Comparison of ENCODE assay signal across 16 mouse cellular contexts in genomic region chr15:99614273-99614672, GRCm38 (mm10). TPM values are rescaled to one million over a fixed set of nuclear protein-coding genes. Genes with fewer than 3 reads are reported as not detected.
A peak's percentile ranks its signal among the peaks of the same experiment; 100 is the strongest.
DNase-seq lines count a peak whose midpoint lies in the region; ATAC-seq and TF ChIP-seq lines count a peak whose summit lies in the region.
"Had no signal": no experiment of that assay in that cellular context is flagged by ENCODE, and none has a peak within 500 bp of the region (broad histone marks: within the 10 kb centered on the region; RNA-seq: fewer than 3 reads in every experiment).

No protein-coding gene starts in this region.

- no peak for DNase-seq in forebrain, postnatal 0 days
- DNase-seq in liver, embryonic 11.5 days (ENCODE audit: low spot score): no peak
- DNase-seq in liver, postnatal 0 days: no peak
- DNase-seq in midbrain, postnatal 0 days (ENCODE audit: low spot score): no peak
- no peak for DNase-seq in spleen, postnatal 4 days (ENCODE audit: low spot score in 2 of 2)
- DNase-seq: adrenal gland, adult 8-10 months; layer of hippocampus, postnatal 36 days; spleen, adult 18-20 months had no signal

- H3K4me2 ChIP-seq in forebrain, postnatal 0 days (ENCODE audit: low read depth): peak overlapping the region; percentile 15; the same call in 1 of the 2 replicates
- no peak overlapping the region for H3K4me2 ChIP-seq in forebrain, embryonic 12.5 days
- H3K4me2 ChIP-seq in liver, embryonic 11.5 days: no peak overlapping the region
- no peak overlapping the region for H3K4me2 ChIP-seq in liver, postnatal 0 days (ENCODE audit: low read depth, low read length)
- peak overlapping the region; percentile 40; the same call in 1 of the 2 replicates for H3K4me2 ChIP-seq in hindbrain, embryonic 16.5 days (ENCODE audit: low read length)
- H3K4me2 ChIP-seq in midbrain, postnatal 0 days (ENCODE audit: low read depth, low read length, poor library complexity, severe bottlenecking): no peak overlapping the region

- H3K27ac ChIP-seq in forebrain, postnatal 0 days (ENCODE audit: low read depth, low read length): peak overlapping the region; percentile 57
- no peak overlapping the region for H3K27ac ChIP-seq in forebrain, embryonic 12.5 days
- H3K27ac ChIP-seq in liver, embryonic 11.5 days (ENCODE audit: low read depth, low read length): peak overlapping the region; percentile 10; the same call in 1 of the 2 replicates
- no peak overlapping the region for H3K27ac ChIP-seq in liver, postnatal 0 days (ENCODE audit: low read depth)
- peak overlapping the region; percentile 51 for H3K27ac ChIP-seq in hindbrain, embryonic 16.5 days (ENCODE audit: low read depth, low read length)
- peak overlapping the region; percentile 27; the same call in 1 of the 2 replicates for H3K27ac ChIP-seq in midbrain, postnatal 0 days (ENCODE audit: low read depth, low read length)
- H3K27ac ChIP-seq: hindbrain, embryonic 15.5 days; kidney, postnatal 0 days had no signal

- H3K9ac ChIP-seq in forebrain, postnatal 0 days: no peak overlapping the region
- no peak overlapping the region for H3K9ac ChIP-seq in forebrain, embryonic 12.5 days
- H3K9ac ChIP-seq in liver, embryonic 11.5 days (ENCODE audit: low read depth, low read length): no peak overlapping the region
- H3K9ac ChIP-seq in liver, postnatal 0 days (replicated peaks): no peak overlapping the region
- H3K9ac ChIP-seq in hindbrain, embryonic 16.5 days (ENCODE audit: low read depth, low read length): no peak overlapping the region; the same call in 1 of the 2 replicates
- H3K9ac ChIP-seq in midbrain, postnatal 0 days (replicated peaks; ENCODE audit: low read length, poor library complexity, severe bottlenecking): no peak overlapping the region
- H3K9ac ChIP-seq: hindbrain, embryonic 15.5 days had no signal

- H3K4me1 ChIP-seq in forebrain, postnatal 0 days (ENCODE audit: insufficient read depth): peaks cover 13% of the 10 kb centered on the region
- peaks cover 22% of the 10 kb centered on the region for H3K4me1 ChIP-seq in forebrain, embryonic 12.5 days
- peaks cover 6% of the 10 kb centered on the region; the same call in 1 of the 2 replicates for H3K4me1 ChIP-seq in liver, embryonic 11.5 days (replicated peaks; ENCODE audit: control insufficient read depth, insufficient read depth, low read length)
- peaks cover 4% of the 10 kb centered on the region for H3K4me1 ChIP-seq in liver, postnatal 0 days (ENCODE audit: insufficient read depth)
- H3K4me1 ChIP-seq in hindbrain, embryonic 16.5 days (ENCODE audit: control insufficient read depth, insufficient read depth, low read depth, low read length): peaks cover 19% of the 10 kb centered on the region
- H3K4me1 ChIP-seq in midbrain, postnatal 0 days (ENCODE audit: insufficient read depth, low read length): no peaks in the 10 kb centered on the region

- no peak for ATAC-seq in forebrain, postnatal 0 days
- no peak for ATAC-seq in forebrain, embryonic 12.5 days (ENCODE audit: low FRiP score)
- ATAC-seq in liver, embryonic 11.5 days (replicated peaks; ENCODE audit: low FRiP score): no peak
- ATAC-seq in liver, postnatal 0 days: no peak
- ATAC-seq in hindbrain, embryonic 16.5 days: no peak
- no peak for ATAC-seq in midbrain, postnatal 0 days (ENCODE audit: low FRiP score)
- ATAC-seq: CD4-positive, CD25-positive, alpha-beta regulatory T cell, adult 4 months; Patski had no signal

- TF ChIP-seq EP300 in liver, postnatal 0 days (IDR thresholded peaks at IDR 0.05; ENCODE audit: low read depth): no peak

- TF ChIP-seq CTCF in forebrain, postnatal 0 days (IDR thresholded peaks at IDR 0.05; ENCODE audit: low read depth): no peak
- TF ChIP-seq CTCF in liver, postnatal 0 days (IDR thresholded peaks at IDR 0.05; ENCODE audit: low read depth): no peak
- no peak for TF ChIP-seq CTCF in midbrain, postnatal 0 days (IDR thresholded peaks at IDR 0.05)

- 63% methylated on average over 13 of the region's 13 CpGs for WGBS in forebrain, postnatal 0 days
- WGBS in forebrain, embryonic 12.5 days: 78% methylated on average over 13 of the region's 13 CpGs
- 63% methylated on average over 13 of the region's 13 CpGs for WGBS in liver, embryonic 11.5 days
- WGBS in liver, postnatal 0 days (ENCODE audit: insufficient replicate concordance): 68% methylated on average over 13 of the region's 13 CpGs
- WGBS in hindbrain, embryonic 16.5 days: 70% methylated on average over 13 of the region's 13 CpGs
- WGBS in midbrain, postnatal 0 days: 59% methylated on average over 13 of the region's 13 CpGs

- no peaks in the 10 kb centered on the region for H3K9me3 ChIP-seq in forebrain, postnatal 0 days (ENCODE audit: low read length)
- H3K9me3 ChIP-seq in forebrain, embryonic 12.5 days: no peaks in the 10 kb centered on the region
- H3K9me3 ChIP-seq in liver, embryonic 11.5 days (ENCODE audit: control insufficient read depth, low read length): 0 out of 2 replicates have a peak, but pooled peaks cover 2% of the 10 kb centered on the region
- 0 out of 2 replicates have a peak, but pooled peaks cover 3% of the 10 kb centered on the region for H3K9me3 ChIP-seq in liver, postnatal 0 days (ENCODE audit: low read length)
- H3K9me3 ChIP-seq in hindbrain, embryonic 16.5 days (ENCODE audit: control insufficient read depth, low read length): no peaks in the 10 kb centered on the region
- H3K9me3 ChIP-seq in midbrain, postnatal 0 days (ENCODE audit: low read length): no peaks in the 10 kb centered on the region
- H3K9me3 ChIP-seq: hindbrain, embryonic 15.5 days had no signal

- no peaks in the 10 kb centered on the region for H3K36me3 ChIP-seq in forebrain, postnatal 0 days (ENCODE audit: insufficient read depth)
- peaks cover 1% of the 10 kb centered on the region for H3K36me3 ChIP-seq in forebrain, embryonic 12.5 days (replicated peaks)
- no peaks in the 10 kb centered on the region for H3K36me3 ChIP-seq in liver, embryonic 11.5 days (ENCODE audit: control insufficient read depth, insufficient read depth, low read length)
- no peaks in the 10 kb centered on the region for H3K36me3 ChIP-seq in liver, postnatal 0 days (replicated peaks; ENCODE audit: insufficient read depth, low read length)
- H3K36me3 ChIP-seq in hindbrain, embryonic 16.5 days (ENCODE audit: control insufficient read depth, insufficient read depth, low read length): no peaks in the 10 kb centered on the region
- H3K36me3 ChIP-seq in midbrain, postnatal 0 days (ENCODE audit: insufficient read depth, low read length): no peaks in the 10 kb centered on the region
- H3K36me3 ChIP-seq: hindbrain, embryonic 15.5 days had no signal

- H3K4me3 ChIP-seq in forebrain, postnatal 0 days (ENCODE audit: low read depth, low read length): no peak overlapping the region
- no peak overlapping the region for H3K4me3 ChIP-seq in forebrain, embryonic 12.5 days (replicated peaks)
- H3K4me3 ChIP-seq in liver, embryonic 11.5 days (ENCODE audit: low read depth, low read length): no peak overlapping the region
- no peak overlapping the region for H3K4me3 ChIP-seq in liver, postnatal 0 days (ENCODE audit: low read depth, low read length)
- H3K4me3 ChIP-seq in hindbrain, embryonic 16.5 days (ENCODE audit: low read length): no peak overlapping the region
- H3K4me3 ChIP-seq in midbrain, postnatal 0 days (ENCODE audit: low read depth, low read length): no peak overlapping the region
- H3K4me3 ChIP-seq: hindbrain, embryonic 15.5 days had no signal

- H3K27me3 ChIP-seq in forebrain, postnatal 0 days (ENCODE audit: insufficient read depth, low read length): no peaks in the 10 kb centered on the region
- peaks cover 27% of the 10 kb centered on the region for H3K27me3 ChIP-seq in forebrain, embryonic 12.5 days
- peaks cover 34% of the 10 kb centered on the region for H3K27me3 ChIP-seq in liver, embryonic 11.5 days (replicated peaks; ENCODE audit: control insufficient read depth, insufficient read depth, low read length)
- peaks cover 20% of the 10 kb centered on the region for H3K27me3 ChIP-seq in liver, postnatal 0 days (ENCODE audit: insufficient read depth, low read length)
- no peaks in the 10 kb centered on the region for H3K27me3 ChIP-seq in hindbrain, embryonic 16.5 days (replicated peaks; ENCODE audit: control insufficient read depth, insufficient read depth, low read length)
- no peaks in the 10 kb centered on the region for H3K27me3 ChIP-seq in midbrain, postnatal 0 days (ENCODE audit: insufficient read depth, low read length)
- H3K27me3 ChIP-seq: hindbrain, embryonic 15.5 days; Patski had no signal

RNA-seq across cellular contexts. Expression of gene Aqp6, which starts 13.1 kb away (rescaled TPM):
- total RNA-seq in forebrain, postnatal 0 days (2014; rRNA removed): not detected in 2 replicates
- polyA plus RNA-seq in forebrain, postnatal 0 days (2015; fragmentation: Nextera tagmentation; extraction: Ambion mirVana): 0.06 TPM in 1 of 2 replicates, not detected in the other
- not detected in 2 replicates for polyA plus RNA-seq in forebrain, embryonic 12.5 days (2016; fragmentation: Nextera tagmentation; extraction: Ambion mirVana)
- not detected in 2 replicates for polyA plus RNA-seq in liver, embryonic 11.5 days (2014; fragmentation: Nextera tagmentation; extraction: Ambion mirVana)
- polyA plus RNA-seq in liver, postnatal 0 days (2015; fragmentation: Nextera tagmentation; extraction: Ambion mirVana): not detected in 2 replicates
- polyA plus RNA-seq in hindbrain, embryonic 16.5 days (2015; fragmentation: Nextera tagmentation; extraction: Ambion mirVana): 0.68 and 0.70 TPM in 2 replicates
- 1.7 TPM in 1 of 2 replicates, not detected in the other for total RNA-seq in midbrain, postnatal 0 days (2014; rRNA removed)
- polyA plus RNA-seq in midbrain, postnatal 0 days (2015; fragmentation: Nextera tagmentation; extraction: Ambion mirVana): 0.23 and 0.28 TPM in 2 replicates
- total RNA-seq: adrenal gland, adult 8-10 months; megakaryocyte-erythroid progenitor cell, adult 5-6 weeks had no signal
- polyA plus RNA-seq: CD4-positive, CD25-positive, alpha-beta regulatory T cell, adult 4 months; Patski; thymus, postnatal 0 days had no signal

RNA-seq across cellular contexts. Expression of gene Aqp5, which starts 23.7 kb away (rescaled TPM):
- total RNA-seq in forebrain, postnatal 0 days (2014; rRNA removed): 0.46 and 0.76 TPM in 2 replicates
- 0.59 and 0.64 TPM in 2 replicates for polyA plus RNA-seq in forebrain, postnatal 0 days (2015; fragmentation: Nextera tagmentation; extraction: Ambion mirVana)
- 0.22 and 0.69 TPM in 2 replicates for polyA plus RNA-seq in forebrain, embryonic 12.5 days (2016; fragmentation: Nextera tagmentation; extraction: Ambion mirVana)
- polyA plus RNA-seq in liver, embryonic 11.5 days (2014; fragmentation: Nextera tagmentation; extraction: Ambion mirVana): 1.2 and 1.9 TPM in 2 replicates
- 0.14 TPM in 1 of 2 replicates, not detected in the other for polyA plus RNA-seq in liver, postnatal 0 days (2015; fragmentation: Nextera tagmentation; extraction: Ambion mirVana)
- polyA plus RNA-seq in hindbrain, embryonic 16.5 days (2015; fragmentation: Nextera tagmentation; extraction: Ambion mirVana): 0.70 and 0.95 TPM in 2 replicates
- total RNA-seq in midbrain, postnatal 0 days (2014; rRNA removed): 2.4 and 3.2 TPM in 2 replicates
- 1.0 and 1.4 TPM in 2 replicates for polyA plus RNA-seq in midbrain, postnatal 0 days (2015; fragmentation: Nextera tagmentation; extraction: Ambion mirVana)
- total RNA-seq: layer of hippocampus, postnatal 36 days; megakaryocyte-erythroid progenitor cell, adult 5-6 weeks had no signal
- polyA plus RNA-seq: CD4-positive, CD25-positive, alpha-beta regulatory T cell, adult 4 months had no signal

RNA-seq across cellular contexts. Expression of gene Aqp2, which starts 35.4 kb away (rescaled TPM):
- total RNA-seq in forebrain, postnatal 0 days (2014; rRNA removed): not detected in 2 replicates
- not detected in 2 replicates for polyA plus RNA-seq in forebrain, postnatal 0 days (2015; fragmentation: Nextera tagmentation; extraction: Ambion mirVana)
- not detected in 2 replicates for polyA plus RNA-seq in forebrain, embryonic 12.5 days (2016; fragmentation: Nextera tagmentation; extraction: Ambion mirVana)
- polyA plus RNA-seq in liver, embryonic 11.5 days (2014; fragmentation: Nextera tagmentation; extraction: Ambion mirVana): not detected in 2 replicates
- not detected in 2 replicates for polyA plus RNA-seq in liver, postnatal 0 days (2015; fragmentation: Nextera tagmentation; extraction: Ambion mirVana)
- polyA plus RNA-seq in hindbrain, embryonic 16.5 days (2015; fragmentation: Nextera tagmentation; extraction: Ambion mirVana): 0.11 TPM in 1 of 2 replicates, not detected in the other
- not detected in 2 replicates for total RNA-seq in midbrain, postnatal 0 days (2014; rRNA removed)
- not detected in 2 replicates for polyA plus RNA-seq in midbrain, postnatal 0 days (2015; fragmentation: Nextera tagmentation; extraction: Ambion mirVana)
- total RNA-seq: layer of hippocampus, postnatal 36 days; megakaryocyte-erythroid progenitor cell, adult 5-6 weeks had no signal
- polyA plus RNA-seq: CD4-positive, CD25-positive, alpha-beta regulatory T cell, adult 4 months; hindbrain, embryonic 15.5 days; Patski; thymus, postnatal 0 days had no signal

RNA-seq across cellular contexts. Expression of gene Racgap1, which starts 37.2 kb away (rescaled TPM):
- total RNA-seq in forebrain, postnatal 0 days (2014; rRNA removed): 27.5 and 39.7 TPM in 2 replicates
- polyA plus RNA-seq in forebrain, postnatal 0 days (2015; fragmentation: Nextera tagmentation; extraction: Ambion mirVana): 31.7 and 34.2 TPM in 2 replicates
- polyA plus RNA-seq in forebrain, embryonic 12.5 days (2016; fragmentation: Nextera tagmentation; extraction: Ambion mirVana): 230 and 251 TPM in 2 replicates
- polyA plus RNA-seq in liver, embryonic 11.5 days (2014; fragmentation: Nextera tagmentation; extraction: Ambion mirVana): 91.2 and 111 TPM in 2 replicates
- polyA plus RNA-seq in liver, postnatal 0 days (2015; fragmentation: Nextera tagmentation; extraction: Ambion mirVana): 28.6 and 31.9 TPM in 2 replicates
- polyA plus RNA-seq in hindbrain, embryonic 16.5 days (2015; fragmentation: Nextera tagmentation; extraction: Ambion mirVana): 56.7 and 64.6 TPM in 2 replicates
- total RNA-seq in midbrain, postnatal 0 days (2014; rRNA removed): 27.0 and 32.9 TPM in 2 replicates
- polyA plus RNA-seq in midbrain, postnatal 0 days (2015; fragmentation: Nextera tagmentation; extraction: Ambion mirVana): 27.2 TPM in 2 replicates

RNA-seq across cellular contexts. Expression of gene Asic1, which starts 55.9 kb away (rescaled TPM):
- total RNA-seq in forebrain, postnatal 0 days (2014; rRNA removed): 81.9 and 99.1 TPM in 2 replicates
- polyA plus RNA-seq in forebrain, postnatal 0 days (2015; fragmentation: Nextera tagmentation; extraction: Ambion mirVana): 24.7 and 28.1 TPM in 2 replicates
- 14.7 and 18.2 TPM in 2 replicates for polyA plus RNA-seq in forebrain, embryonic 12.5 days (2016; fragmentation: Nextera tagmentation; extraction: Ambion mirVana)
- 2.3 TPM in 2 replicates for polyA plus RNA-seq in liver, embryonic 11.5 days (2014; fragmentation: Nextera tagmentation; extraction: Ambion mirVana)
- 0.38 and 0.54 TPM in 2 replicates for polyA plus RNA-seq in liver, postnatal 0 days (2015; fragmentation: Nextera tagmentation; extraction: Ambion mirVana)
- polyA plus RNA-seq in hindbrain, embryonic 16.5 days (2015; fragmentation: Nextera tagmentation; extraction: Ambion mirVana): 45.1 and 59.4 TPM in 2 replicates
- 138 and 150 TPM in 2 replicates for total RNA-seq in midbrain, postnatal 0 days (2014; rRNA removed)
- 37.3 and 42.1 TPM in 2 replicates for polyA plus RNA-seq in midbrain, postnatal 0 days (2015; fragmentation: Nextera tagmentation; extraction: Ambion mirVana)

Comparison
In these comparisons a context has a peak if more than half of its experiments do, and no peak if none do; other contexts are left out.
1. H3K27ac ChIP-seq: peak in forebrain, postnatal 0 days (single experiment), liver, embryonic 11.5 days (single experiment), hindbrain, embryonic 16.5 days (single experiment) and midbrain, postnatal 0 days (single experiment); none in forebrain, embryonic 12.5 days (single experiment) and liver, postnatal 0 days (single experiment).
2. H3K4me2 ChIP-seq: peak in forebrain, postnatal 0 days (single experiment) and hindbrain, embryonic 16.5 days (single experiment); none in forebrain, embryonic 12.5 days (single experiment), liver, embryonic 11.5 days (single experiment), liver, postnatal 0 days (single experiment) and midbrain, postnatal 0 days (single experiment).